8 mouse cellular contexts compared by ENCODE assay signal in the genomic region with DNA sequence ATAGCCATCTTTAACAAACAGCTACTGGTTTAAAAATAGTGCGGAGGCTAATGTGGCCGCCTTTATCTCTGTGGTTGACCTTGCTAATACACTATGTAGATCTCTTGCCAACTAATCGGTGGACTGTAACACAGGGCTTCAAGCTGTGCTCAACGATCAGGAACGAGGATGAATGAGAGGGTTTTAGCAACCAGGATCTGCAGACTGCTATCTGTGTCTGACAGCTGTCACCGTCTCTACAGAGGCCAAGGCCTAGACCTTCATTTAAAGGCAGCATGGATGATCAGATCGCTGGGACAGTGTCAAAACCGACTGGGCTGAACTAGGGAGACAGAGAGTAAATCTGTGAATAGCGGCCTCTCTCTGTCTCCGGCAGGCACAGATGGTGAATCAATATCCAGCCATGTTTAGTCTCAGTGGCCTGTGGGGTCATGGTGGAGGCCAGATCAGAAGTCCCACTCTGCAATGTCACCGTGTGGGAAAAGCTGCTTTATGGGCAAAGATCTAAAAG.
DNase-seq lines count a peak whose midpoint lies in the region; ATAC-seq and TF ChIP-seq lines count a peak whose summit lies in the region.

No protein-coding gene starts in this region.

- TF ChIP-seq POLR2A in lung, adult 2 months (IDR thresholded peaks at IDR 0.05; ENCODE audit: borderline replicate concordance, extremely low read depth, low read depth, low read length), result no peak

- TF ChIP-seq EP300 in heart, postnatal 0 days (IDR thresholded peaks at IDR 0.05; ENCODE audit: low read depth), result no peak

- H3K4me3 ChIP-seq in heart, postnatal 0 days (ENCODE audit: low read depth, low read length), result no peak overlapping the region
- H3K4me3 ChIP-seq in liver, embryonic 15.5 days (replicated peaks), result no peak overlapping the region
- H3K4me3 ChIP-seq in lung, adult 2 months (replicated peaks; ENCODE audit: extremely low read depth, low read depth, low read length), result no peak overlapping the region

- 30% methylated on average over 11 of the region's 11 CpGs for WGBS in heart, postnatal 0 days
- 33% methylated on average over 11 of the region's 11 CpGs for WGBS in liver, embryonic 15.5 days (ENCODE audit: insufficient replicate concordance)
- 59% methylated on average over 11 of the region's 11 CpGs for WGBS in lung, adult 2 months

- no peak for TF ChIP-seq CTCF in heart, postnatal 0 days (IDR thresholded peaks at IDR 0.05; ENCODE audit: low read depth)
- no peak for TF ChIP-seq CTCF in lung, adult 2 months (IDR thresholded peaks at IDR 0.05; ENCODE audit: insufficient read depth, low read length)

- peak overlapping the region; percentile 80 for H3K27ac ChIP-seq in heart, postnatal 0 days (ENCODE audit: low read depth)
- H3K27ac ChIP-seq in liver, embryonic 15.5 days (replicated peaks), result no peak overlapping the region

- 0 out of 2 replicates have a peak overlapping the region, but pooled peaks have one; percentile 18 for H3K4me2 ChIP-seq in heart, postnatal 0 days (ENCODE audit: low read depth, low read length)
- H3K4me2 ChIP-seq in liver, embryonic 15.5 days, result no peak overlapping the region

- H3K36me3 ChIP-seq in heart, postnatal 0 days (replicated peaks; ENCODE audit: control insufficient read depth, insufficient read depth, low read length), result no peaks in the 10 kb centered on the region
- no peaks in the 10 kb centered on the region for H3K36me3 ChIP-seq in liver, embryonic 15.5 days (replicated peaks)

- H3K9me3 ChIP-seq in heart, postnatal 0 days (replicated peaks; ENCODE audit: control insufficient read depth, low read length), result no peaks in the 10 kb centered on the region
- H3K9me3 ChIP-seq in liver, embryonic 15.5 days (replicated peaks), result no peaks in the 10 kb centered on the region

- no peaks in the 10 kb centered on the region for H3K27me3 ChIP-seq in heart, postnatal 0 days (ENCODE audit: control insufficient read depth, insufficient read depth, low read length)
- H3K27me3 ChIP-seq in liver, embryonic 15.5 days, result no peaks in the 10 kb centered on the region

- peaks cover 19% of the 10 kb centered on the region; the same call in 1 of the 2 replicates for H3K4me1 ChIP-seq in heart, postnatal 0 days (ENCODE audit: control insufficient read depth, insufficient read depth)
- 0 out of 2 replicates have a peak, but pooled peaks cover 10% of the 10 kb centered on the region for H3K4me1 ChIP-seq in liver, embryonic 15.5 days (replicated peaks)
- H3K4me1 ChIP-seq in lung, adult 2 months (ENCODE audit: control insufficient read depth, insufficient read depth, low read length), result peaks cover 6% of the 10 kb centered on the region

- H3K9ac ChIP-seq in heart, postnatal 0 days (replicated peaks; ENCODE audit: low read depth, low read length), result no peak overlapping the region
- H3K9ac ChIP-seq in liver, embryonic 15.5 days, result no peak overlapping the region

- ATAC-seq in heart, postnatal 0 days (ENCODE audit: insufficient read depth, low read depth), result peak; percentile 85
- 0 out of 2 replicates have a peak, but pooled peaks have one; percentile 47 for ATAC-seq in liver, embryonic 15.5 days (ENCODE audit: insufficient read depth)

- peak; percentile 45 to 49 for DNase-seq in heart, adult 18-20 months
- no peak for DNase-seq in heart, postnatal 4 days
- peak; percentile 29 for DNase-seq in cerebellum, adult 11 months
- DNase-seq in heart, postnatal 0 days (ENCODE audit: low spot score), result peak; percentile 71
- DNase-seq in thymus, postnatal 4 days, result no peak
- DNase-seq in lung, adult 2 months, result no peak
- no peak for DNase-seq in thymus, postnatal 36 days

Comparison
In these comparisons a context has a peak if more than half of its experiments do, and no peak if none do; other contexts are left out.
1. DNase-seq: peak in heart, adult 18-20 months (2 of 2), cerebellum, adult 11 months (single experiment) and heart, postnatal 0 days (single experiment); none in heart, postnatal 4 days (single experiment), thymus, postnatal 4 days (single experiment), lung, adult 2 months (single experiment) and thymus, postnatal 36 days (0 of 2).